Mouse (Mus musculus): ENCODE data around the gene Vps39. TPM values are rescaled to one million over a fixed set of nuclear protein-coding genes. Genes with fewer than 3 reads are reported as not detected.

Vps39 gene
- total RNA-seq, 1 experiment, result 22.4 TPM

DNA sequence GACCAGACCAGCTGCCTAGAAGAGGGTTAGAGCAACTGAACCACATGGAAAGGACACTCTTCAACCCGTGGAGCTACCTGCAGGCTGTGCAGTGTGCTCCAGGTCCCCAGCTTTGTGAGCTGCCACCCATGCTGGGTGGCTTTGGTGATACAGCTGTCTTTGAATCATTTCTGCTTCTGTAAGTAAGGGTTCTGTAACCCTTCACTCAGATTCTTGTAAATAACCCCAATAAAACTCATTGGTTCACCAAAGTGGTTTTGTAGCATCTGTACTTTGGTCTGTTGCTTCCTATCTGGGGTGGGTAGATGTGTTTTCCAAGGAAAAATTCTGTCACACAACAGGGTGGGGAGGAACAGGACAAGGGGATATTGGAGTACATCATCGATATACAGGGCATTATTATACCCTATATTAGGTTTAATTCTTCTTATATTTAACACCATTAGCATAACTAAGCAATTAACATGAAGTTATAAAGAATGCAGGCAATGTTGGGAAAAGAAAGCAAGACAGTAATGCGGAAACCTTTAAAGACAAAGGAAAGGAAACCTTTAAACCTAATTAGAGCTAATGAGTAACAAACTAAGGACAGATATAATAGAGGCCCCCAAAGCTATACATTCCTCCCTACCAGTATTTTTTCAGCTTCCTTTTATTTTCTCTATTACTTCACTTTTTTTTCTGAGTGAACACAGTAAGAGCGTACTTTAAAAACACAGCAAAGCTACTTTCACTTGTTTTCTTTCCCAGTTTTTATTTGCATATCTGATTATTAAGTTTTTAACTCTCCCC lies 14.7 kb upstream of the Vps39 start:
- in situ Hi-C loops (cut with MboI; ENCODE audit: low sequenced_read_pairs in 2 of 2, unreplicated experiment in 2 of 2), result no loop called here
- TF ChIP-seq ZNF384 (IDR thresholded peaks at IDR 0.05; ENCODE audit: low read depth, low read length) (no peak), CHD2 (IDR thresholded peaks at IDR 0.05; ENCODE audit: low read depth, low read length) (no peak), MAFK (IDR thresholded peaks at IDR 0.05; ENCODE audit: insufficient read depth, low read depth, low read length) (no peak), ZC3H11A (IDR thresholded peaks at IDR 0.05; ENCODE audit: borderline replicate concordance, low read depth, low read length) (no peak), HCFC1 (IDR thresholded peaks at IDR 0.05; ENCODE audit: borderline replicate concordance, insufficient read depth, low read length) (no peak)
- H3K36me3 ChIP-seq (ENCODE audit: control insufficient read depth, insufficient read depth, low read length, poor library complexity, severe bottlenecking), result peaks cover 18% of the 10 kb centered on the region

GRCm38 (mm10) chr2:120366501-120366900 lies 13.6 kb upstream of the Vps39 start:
- no peak overlapping the region for H3K9ac ChIP-seq (ENCODE audit: insufficient read depth, low read depth, low read length, poor library complexity, severe bottlenecking)
- H3K27ac ChIP-seq (ENCODE audit: insufficient read depth, low read depth, low read length, poor library complexity, severe bottlenecking), result no peak overlapping the region
- in situ Hi-C loops (cut with MboI; ENCODE audit: low sequenced_read_pairs in 2 of 2, unreplicated experiment in 2 of 2), result no loop called here
- no peaks in the 10 kb centered on the region for H3K4me1 ChIP-seq (ENCODE audit: control insufficient read depth in 2 of 2, insufficient read depth in 2 of 2, low read length in 2 of 2, poor library complexity in 1 of 2)
- TF ChIP-seq ZC3H11A (IDR thresholded peaks at IDR 0.05; ENCODE audit: borderline replicate concordance, low read depth, low read length), result no peak
- TF ChIP-seq ZNF384 (IDR thresholded peaks at IDR 0.05; ENCODE audit: low read depth, low read length), result no peak
- no peak for TF ChIP-seq MAFK (IDR thresholded peaks at IDR 0.05; ENCODE audit: insufficient read depth, low read depth, low read length)
- no peak for TF ChIP-seq HCFC1 (IDR thresholded peaks at IDR 0.05; ENCODE audit: borderline replicate concordance, insufficient read depth, low read length)
- TF ChIP-seq CHD2 (IDR thresholded peaks at IDR 0.05; ENCODE audit: low read depth, low read length), result no peak
- H3K9me3 ChIP-seq (ENCODE audit: control insufficient read depth, insufficient read depth, low read depth, low read length), result no peaks in the 10 kb centered on the region
- no peak overlapping the region for H3K4me3 ChIP-seq (ENCODE audit: insufficient read depth in 1 of 2, low read depth in 1 of 2, low read length in 2 of 2, poor library complexity in 1 of 2, severe bottlenecking in 1 of 2)
- peaks cover 16% of the 10 kb centered on the region for H3K36me3 ChIP-seq (ENCODE audit: control insufficient read depth, insufficient read depth, low read length, poor library complexity, severe bottlenecking)
- no peak for DNase-seq (ENCODE audit: low read depth, low spot score)

More for the DNA sequence above, 14.7 kb upstream of the Vps39 start:
- Histone ChIP-seq H3K4me1 (ENCODE audit: control insufficient read depth in 2 of 2, insufficient read depth in 2 of 2, low read length in 2 of 2, poor library complexity in 1 of 2) (no peaks in the 10 kb centered on the region), H3K9me3 (ENCODE audit: control insufficient read depth, insufficient read depth, low read depth, low read length) (no peaks in the 10 kb centered on the region), H3K27ac (ENCODE audit: insufficient read depth, low read depth, low read length, poor library complexity, severe bottlenecking) (no peak overlapping the region), H3K4me3 (ENCODE audit: insufficient read depth in 1 of 2, low read depth in 1 of 2, low read length in 2 of 2, poor library complexity in 1 of 2, severe bottlenecking in 1 of 2) (no peak overlapping the region), H3K9ac (ENCODE audit: insufficient read depth, low read depth, low read length, poor library complexity, severe bottlenecking) (no peak overlapping the region)
- no peak for DNase-seq (ENCODE audit: low read depth, low spot score)

DNA sequence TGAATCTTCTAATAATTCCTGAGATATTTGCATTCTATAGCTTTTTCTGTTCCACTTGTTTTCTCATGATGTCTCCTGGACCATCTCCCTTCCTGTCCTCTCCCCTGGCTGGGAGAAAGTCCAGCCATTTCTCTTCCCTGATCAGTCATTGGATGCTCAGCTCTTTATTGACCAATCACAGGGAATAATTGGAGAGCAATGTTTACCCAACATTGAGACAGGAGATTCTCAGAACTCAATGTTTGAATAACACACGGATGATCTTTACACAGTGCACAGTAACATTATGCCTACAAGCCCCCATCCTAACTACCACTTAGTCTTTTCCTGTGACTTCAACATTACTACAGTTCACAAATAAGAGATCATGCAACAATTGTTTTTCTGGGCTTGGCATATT lies 7.5 kb upstream of the Vps39 start:
- Histone ChIP-seq H3K9me3 (ENCODE audit: control insufficient read depth, insufficient read depth, low read depth, low read length) (no peaks in the 10 kb centered on the region), H3K27ac (ENCODE audit: insufficient read depth, low read depth, low read length, poor library complexity, severe bottlenecking) (no peak overlapping the region), H3K4me3 (ENCODE audit: insufficient read depth in 1 of 2, low read depth in 1 of 2, low read length in 2 of 2, poor library complexity in 1 of 2, severe bottlenecking in 1 of 2) (no peak overlapping the region), H3K4me1 (ENCODE audit: control insufficient read depth in 2 of 2, insufficient read depth in 2 of 2, low read length in 2 of 2, poor library complexity in 1 of 2) (no peaks in the 10 kb centered on the region), H3K9ac (ENCODE audit: insufficient read depth, low read depth, low read length, poor library complexity, severe bottlenecking) (no peak overlapping the region), H3K36me3 (ENCODE audit: control insufficient read depth, insufficient read depth, low read length, poor library complexity, severe bottlenecking) (peaks cover 12% of the 10 kb centered on the region)
- in situ Hi-C loops (cut with MboI; ENCODE audit: low sequenced_read_pairs in 2 of 2, unreplicated experiment in 2 of 2), result no loop called here
- TF ChIP-seq CHD2 (IDR thresholded peaks at IDR 0.05; ENCODE audit: low read depth, low read length) (no peak), ZNF384 (IDR thresholded peaks at IDR 0.05; ENCODE audit: low read depth, low read length) (no peak), MAFK (IDR thresholded peaks at IDR 0.05; ENCODE audit: insufficient read depth, low read depth, low read length) (no peak), HCFC1 (IDR thresholded peaks at IDR 0.05; ENCODE audit: borderline replicate concordance, insufficient read depth, low read length) (no peak), ZC3H11A (IDR thresholded peaks at IDR 0.05; ENCODE audit: borderline replicate concordance, low read depth, low read length) (no peak)
- no peak for DNase-seq (ENCODE audit: low read depth, low spot score)

GRCm38 (mm10) chr2:120351321-120351720 lies 1.6 kb downstream of the Vps39 start:
- no peak overlapping the region for H3K4me3 ChIP-seq (ENCODE audit: insufficient read depth in 1 of 2, low read depth in 1 of 2, low read length in 2 of 2, poor library complexity in 1 of 2, severe bottlenecking in 1 of 2)

More at GRCm38 (mm10) chr2:120351321-120351720, 1.6 kb downstream of the Vps39 start:
- no peak overlapping the region for H3K9ac ChIP-seq (ENCODE audit: insufficient read depth, low read depth, low read length, poor library complexity, severe bottlenecking)
- no peak overlapping the region for H3K27ac ChIP-seq (ENCODE audit: insufficient read depth, low read depth, low read length, poor library complexity, severe bottlenecking)
- in situ Hi-C loops (cut with MboI; ENCODE audit: low sequenced_read_pairs in 2 of 2, unreplicated experiment in 2 of 2), result no loop called here
- no peaks in the 10 kb centered on the region for H3K9me3 ChIP-seq (ENCODE audit: control insufficient read depth, insufficient read depth, low read depth, low read length)
- 0 out of 4 replicates have a peak, but pooled peaks cover 0 to 3% of the 10 kb centered on the region in 2 experiments for H3K4me1 ChIP-seq (ENCODE audit: control insufficient read depth in 2 of 2, insufficient read depth in 2 of 2, low read length in 2 of 2, poor library complexity in 1 of 2)
- H3K36me3 ChIP-seq (ENCODE audit: control insufficient read depth, insufficient read depth, low read length, poor library complexity, severe bottlenecking), result peaks cover 11% of the 10 kb centered on the region
- DNase-seq (ENCODE audit: low read depth, low spot score), result no peak
- TF ChIP-seq ZNF384 (IDR thresholded peaks at IDR 0.05; ENCODE audit: low read depth, low read length) (no peak), HCFC1 (IDR thresholded peaks at IDR 0.05; ENCODE audit: borderline replicate concordance, insufficient read depth, low read length) (no peak), CHD2 (IDR thresholded peaks at IDR 0.05; ENCODE audit: low read depth, low read length) (no peak), MAFK (IDR thresholded peaks at IDR 0.05; ENCODE audit: insufficient read depth, low read depth, low read length) (no peak), ZC3H11A (IDR thresholded peaks at IDR 0.05; ENCODE audit: borderline replicate concordance, low read depth, low read length) (no peak)
